Mouse (Mus musculus) CH12.LX (cell line): ENCODE measurements at regions not wholly inside any gene's neighbourhood (a gene's known extent, or its start where the extent isn't known, plus 50 kb on each side); places are given as distances from the start of the nearest gene placed in this dataset.

ENCODE experiments used
- DNase-seq: peaks from one replicate; pipeline ENCODE4 v3.0.0-alpha.2; 2013; ENCODE audit errors: extremely low read depth
- H3K27ac ChIP-seq: 2 replicates; pipeline ENCODE4 v1.5.1; 2012; ENCODE audit warnings: low read depth, mild to moderate bottlenecking, control low read depth, moderate library complexity; ENCODE audit not compliant: insufficient read depth
- H3K27me3 ChIP-seq: replicated peaks from 2 replicates; pipeline ENCODE3; 2012; ENCODE audit warnings: inconsistent platforms
- H3K36me3 ChIP-seq, 2 experiments: replicated peaks in 1 of 2; 2 replicates each; pipeline versions ENCODE3 to v1.6.1; 2012; ENCODE audit warnings: inconsistent platforms in 1 of 2, low read length in 1 of 2, mild to moderate bottlenecking in 1 of 2, mixed read lengths in 1 of 2, moderate library complexity in 1 of 2; ENCODE audit not compliant: control insufficient read depth in 1 of 2, insufficient read depth in 1 of 2
- H3K4me1 ChIP-seq, 2 experiments: 2 replicates each; pipeline ENCODE4 v1.6.1; 2012; ENCODE audit warnings: inconsistent platforms in 1 of 2, moderate library complexity in 1 of 2; ENCODE audit not compliant: insufficient read depth in 2 of 2, control insufficient read depth in 1 of 2
- H3K4me2 ChIP-seq: 2 replicates; pipeline ENCODE4 v1.6.1; 2012; ENCODE audit warnings: low read depth, mild to moderate bottlenecking, control low read depth; ENCODE audit not compliant: poor library complexity, insufficient read depth, severe bottlenecking
- H3K4me3 ChIP-seq, 3 experiments: fragments of 150-350 bp in 1 of 3; sonication (generic) in 1 of 3; replicated peaks in 1 of 3; 2 replicates each; pipeline versions ENCODE3 to v1.5.1; 2011 to 2012; ENCODE audit warnings: low read depth in 2 of 3, low read length in 2 of 3, mild to moderate bottlenecking in 2 of 3, moderate library complexity in 2 of 3, control low read depth in 1 of 3, improper control_type of control experiment in 1 of 3, inconsistent platforms in 1 of 3, mixed read lengths in 1 of 3; ENCODE audit not compliant: poor library complexity in 1 of 3
- H3K79me2 ChIP-seq: replicated peaks from 2 replicates; pipeline ENCODE4 v1.6.1; 2012; ENCODE audit warnings: mild to moderate bottlenecking, moderate library complexity; ENCODE audit not compliant: control insufficient read depth, poor library complexity, insufficient read depth, severe bottlenecking; ENCODE audit errors: extremely low read depth
- H3K9ac ChIP-seq: 2 replicates; pipeline ENCODE4 v1.6.1; 2012; ENCODE audit warnings: low read depth, mild to moderate bottlenecking, control low read depth, moderate library complexity; ENCODE audit not compliant: insufficient read depth
- H3K9me3 ChIP-seq: replicated peaks from 2 replicates; pipeline ENCODE3; 2012; ENCODE audit warnings: low read length, inconsistent platforms, mixed read lengths
- BHLHE40 ChIP-seq: IDR thresholded peaks from 2 replicates; pipeline ENCODE4 v1.6.1; 2011; ENCODE audit warnings: mild to moderate bottlenecking, low read depth, low read length, improper control_type of control experiment
- CHD1 ChIP-seq: IDR thresholded peaks from 2 replicates; pipeline ENCODE4 v1.6.1; 2012; ENCODE audit warnings: low read depth, low read length, improper control_type of control experiment, inconsistent platforms
- CHD2 ChIP-seq: IDR thresholded peaks from 2 replicates; pipeline ENCODE4 v1.6.1; 2011; ENCODE audit warnings: low read length, improper control_type of control experiment
- CTCF ChIP-seq, 2 experiments: IDR thresholded peaks in 1 of 2; conservative IDR thresholded peaks in 1 of 2; 2 replicates each; pipeline ENCODE4 v1.5.1; 2011 to 2012; ENCODE audit warnings: low read depth in 2 of 2, low read length in 2 of 2, improper control_type of control experiment in 1 of 2, inconsistent platforms in 1 of 2, mild to moderate bottlenecking in 1 of 2, moderate library complexity in 1 of 2
- ELF1 ChIP-seq: IDR thresholded peaks from 2 replicates; pipeline ENCODE4 v1.6.1; 2014; ENCODE audit warnings: low read depth, mild to moderate bottlenecking, inconsistent platforms, low read length, improper control_type of control experiment
- GABPA ChIP-seq: IDR thresholded peaks from 2 replicates; pipeline ENCODE4 v1.6.1; 2012; ENCODE audit warnings: low read depth, low read length, improper control_type of control experiment, inconsistent platforms; ENCODE audit not compliant: insufficient replicate concordance
- IRF4 ChIP-seq: IDR thresholded peaks from 2 replicates; pipeline ENCODE4 v1.6.1; 2014; ENCODE audit warnings: low read depth, mild to moderate bottlenecking, inconsistent platforms, low read length, improper control_type of control experiment
- JUN ChIP-seq: IDR thresholded peaks from 2 replicates; pipeline ENCODE4 v1.6.1; 2011; ENCODE audit warnings: low read depth, mild to moderate bottlenecking, low read length, improper control_type of control experiment, moderate library complexity; ENCODE audit not compliant: insufficient read depth
- KAT2A ChIP-seq: IDR thresholded peaks from 2 replicates; pipeline ENCODE4 v1.6.1; 2012; ENCODE audit warnings: low read length, improper control_type of control experiment, inconsistent platforms; ENCODE audit not compliant: insufficient replicate concordance
- MAX ChIP-seq: IDR thresholded peaks from 2 replicates; pipeline ENCODE4 v1.6.1; 2011; ENCODE audit warnings: low read length, improper control_type of control experiment
- MAZ ChIP-seq: IDR thresholded peaks from 2 replicates; pipeline ENCODE4 v1.6.1; 2012; ENCODE audit warnings: low read depth, mild to moderate bottlenecking, inconsistent platforms, low read length, improper control_type of control experiment, moderate library complexity
- MEF2A ChIP-seq: IDR thresholded peaks from 2 replicates; pipeline ENCODE4 v1.6.1; 2014; ENCODE audit warnings: low read depth, mild to moderate bottlenecking, inconsistent platforms, low read length, improper control_type of control experiment, borderline replicate concordance
- NELFE ChIP-seq: IDR thresholded peaks from 2 replicates; pipeline ENCODE4 v1.6.1; 2011; ENCODE audit warnings: low read depth, low read length, improper control_type of control experiment
- NRF1 ChIP-seq: IDR thresholded peaks from 2 replicates; pipeline ENCODE4 v1.6.1; 2014; ENCODE audit warnings: low read depth, mild to moderate bottlenecking, inconsistent platforms, low read length, improper control_type of control experiment, moderate library complexity
- PAX5 ChIP-seq: IDR thresholded peaks from 2 replicates; pipeline ENCODE4 v1.6.1; 2012; ENCODE audit warnings: low read length, inconsistent platforms, mixed read lengths
- POLR2A ChIP-seq: IDR thresholded peaks from 2 replicates; pipeline ENCODE4 v1.6.1; 2011; ENCODE audit warnings: low read depth, mild to moderate bottlenecking, improper control_type of control experiment, low read length
- RAD21 ChIP-seq: IDR thresholded peaks from 2 replicates; pipeline ENCODE4 v1.6.1; 2011; ENCODE audit warnings: low read depth, mild to moderate bottlenecking, low read length, improper control_type of control experiment, moderate library complexity
- RCOR1 ChIP-seq: conservative IDR thresholded peaks from 2 replicates; pipeline ENCODE4 v1.6.1; 2012; ENCODE audit warnings: low read depth, mild to moderate bottlenecking, inconsistent platforms, low read length, improper control_type of control experiment
- USF1 ChIP-seq: IDR thresholded peaks from 2 replicates; pipeline ENCODE4 v1.6.1; 2014; ENCODE audit warnings: low read depth, mild to moderate bottlenecking, inconsistent platforms, low read length, improper control_type of control experiment
- USF2 ChIP-seq: conservative IDR thresholded peaks from 2 replicates; pipeline ENCODE4 v1.6.1; 2011; ENCODE audit warnings: low read depth, low read length, improper control_type of control experiment
- ZC3H11A ChIP-seq: IDR thresholded peaks from 2 replicates; pipeline ENCODE4 v1.6.1; 2012; ENCODE audit warnings: low read depth, mild to moderate bottlenecking, inconsistent platforms, low read length, improper control_type of control experiment
- ZKSCAN1 ChIP-seq: IDR thresholded peaks from 2 replicates; pipeline ENCODE4 v1.6.1; 2012; ENCODE audit warnings: low read depth, inconsistent platforms, low read length, improper control_type of control experiment, borderline replicate concordance
- dilution Hi-C: fragments of 300-500 bp; cut with MboI; formaldehyde crosslinking; loops from 2 replicates; pipeline ENCODE4 v1.14.3; 2020; ENCODE audit warnings: low sequenced_read_pairs; ENCODE audit not compliant: extremely low pct_unique_long_range_greater_than_20kb, extremely low pct_ligation_motif_present
- in situ Hi-C: fragments of 300-500 bp; cut with MboI; formaldehyde crosslinking; loops from 3 replicates; pipeline ENCODE4 v1.14.3; 2019; ENCODE audit warnings: low sequenced_read_pairs, low pct_ligation_motif_present, low pct_unique_long_range_greater_than_20kb, mixed read lengths

GRCm38 (mm10) chr7:39675847-39676238 is 158.3 kb downstream of the Zfp619 start:
- peaks cover 0 to 8% of the 10 kb centered on the region in 2 experiments; a peak in 2 of 4 replicates for H3K4me1 ChIP-seq
- in situ Hi-C loops (no loop called here), dilution Hi-C loops (no loop called here)
- no peak overlapping the region for H3K9ac ChIP-seq
- TF ChIP-seq MAZ = no peak
- no peak for TF ChIP-seq RCOR1
- TF ChIP-seq GABPA = no peak
- no peak for TF ChIP-seq CHD1
- no peak for TF ChIP-seq NELFE
- no peak for TF ChIP-seq NRF1
- TF ChIP-seq ZKSCAN1 = no peak
- no peak for TF ChIP-seq BHLHE40
- no peak for TF ChIP-seq MAX
- no peak for TF ChIP-seq ZC3H11A
- no peak overlapping the region for H3K4me3 ChIP-seq
- no peaks in the 10 kb centered on the region for H3K9me3 ChIP-seq
- no peak overlapping the region for H3K27ac ChIP-seq
- no peak overlapping the region for H3K4me2 ChIP-seq
- H3K27me3 ChIP-seq = no peaks in the 10 kb centered on the region
- DNase-seq = no peak
- no peaks in the 10 kb centered on the region for H3K79me2 ChIP-seq
- no peaks in the 10 kb centered on the region for H3K36me3 ChIP-seq

GRCm38 (mm10) chr7:39680411-39680810 is 162.8 kb downstream of the Zfp619 start:
- Histone ChIP-seq H3K27ac (no peak overlapping the region), H3K9ac (no peak overlapping the region), H3K4me3 (no peak overlapping the region), H3K27me3 (no peaks in the 10 kb centered on the region), H3K4me1 (peaks cover 0 to 2% of the 10 kb centered on the region in 2 experiments; a peak in 2 of 4 replicates), H3K36me3 (no peaks in the 10 kb centered on the region), H3K79me2 (no peaks in the 10 kb centered on the region), H3K4me2 (no peak overlapping the region), H3K9me3 (no peaks in the 10 kb centered on the region)
- dilution Hi-C loops = no loop called here
- in situ Hi-C loops = no loop called here
- DNase-seq = no peak
- no peak for TF ChIP-seq POLR2A
- no peak for TF ChIP-seq USF1
- no peak for TF ChIP-seq CHD2
- TF ChIP-seq PAX5 = no peak
- no peak for TF ChIP-seq RAD21
- no peak for TF ChIP-seq ELF1
- TF ChIP-seq CTCF (conservative IDR thresholded peaks at IDR 0.05 in 1 of 2, IDR thresholded peaks at IDR 0.05 in 1 of 2; ENCODE audit: low read depth in 2 of 2, low read length in 2 of 2) = no peak
- TF ChIP-seq JUN = no peak
- TF ChIP-seq MAX = no peak
- TF ChIP-seq KAT2A = no peak
- no peak for TF ChIP-seq USF2
- TF ChIP-seq IRF4 = no peak
- no peak for TF ChIP-seq MEF2A
